Mouse (Mus musculus) left cerebral cortex, postnatal 10 days (tissue): Measurements from ENCODE around the gene Tpcn1. TPM values are rescaled to one million over a fixed set of nuclear protein-coding genes. Genes with fewer than 3 reads are reported as not detected.
A peak's percentile ranks its signal among the peaks of the same experiment; 100 is the strongest.

Experiments used
- DNase-seq, 2 experiments: peaks; one replicate each; pipeline ENCODE4 v3.0.0; 2021 to 2022; ENCODE audit warnings: low spot score in 2 of 2, mixed read lengths in 1 of 2; ENCODE audit errors: extremely low spot score in 1 of 2
- intact Hi-C: fragments of 180-260 bp; cut with DNase I; formaldehyde crosslinking; loops from one replicate; pipeline ENCODE4 v1.15.1; 2025
- total RNA-seq, 2 experiments: library from RNA; stranded (reverse); gene quantifications; 2 replicates each; pipeline ENCODE4 v1.2.3; 2021

The Tpcn1 gene
- 10 to 100 TPM; 39.2 to 45.2 TPM for total RNA-seq

GRCm38 (mm10) chr5:120588569-120589094 is at the start of gene Tpcn1, which contains the start of gene Iqcd:
Gene Tpcn1, minus strand, starts transcription at chr5:120588673.
Gene Iqcd, plus strand, starts transcription at chr5:120589016.
- peak; percentile 99 to 100 for DNase-seq
- intact Hi-C loops: no loop called here

DNA sequence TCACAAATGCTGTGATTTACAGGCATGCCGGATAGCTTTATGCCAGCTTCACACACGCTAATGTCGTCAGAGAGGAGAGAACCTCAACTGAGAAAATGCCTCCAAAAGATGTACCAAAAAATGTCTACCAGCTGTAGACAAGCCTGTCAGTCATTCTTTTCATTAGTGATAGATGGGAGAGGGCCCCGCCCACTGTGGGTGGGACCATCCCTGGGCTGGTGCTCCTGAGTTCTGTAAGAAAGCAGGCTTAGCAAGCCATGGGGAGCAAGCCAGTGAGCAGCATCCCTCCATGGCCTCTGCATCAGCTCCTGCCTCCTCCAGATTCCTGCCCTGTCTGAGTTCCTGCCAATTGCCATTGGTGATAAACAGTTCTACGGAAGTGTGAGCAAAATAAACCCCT is 47.2 kb upstream of the Tpcn1 start:
- intact Hi-C loops: no loop called here
- no peak for DNase-seq

DNA sequence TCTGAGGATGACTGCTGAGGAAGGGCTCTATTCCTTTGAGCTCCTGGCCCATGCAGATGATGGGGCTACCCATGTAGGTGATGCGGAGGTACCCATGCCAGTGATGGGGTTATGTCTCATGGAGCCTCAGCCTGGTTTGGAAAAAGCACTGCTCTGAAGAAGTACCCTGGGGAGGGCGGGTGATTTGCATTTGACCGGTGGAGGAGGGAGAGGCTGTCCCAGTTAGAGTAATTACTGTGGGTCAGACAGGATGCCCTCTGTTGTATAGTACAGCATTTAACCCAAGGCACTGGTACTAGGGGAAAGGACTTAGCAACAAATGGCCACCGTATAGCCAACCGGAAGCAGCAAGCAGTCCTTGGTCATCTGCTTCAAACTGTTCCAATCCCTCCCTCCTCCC is 46.4 kb upstream of the Tpcn1 start:
- intact Hi-C loops: no loop called here
- DNase-seq: no peak

DNA sequence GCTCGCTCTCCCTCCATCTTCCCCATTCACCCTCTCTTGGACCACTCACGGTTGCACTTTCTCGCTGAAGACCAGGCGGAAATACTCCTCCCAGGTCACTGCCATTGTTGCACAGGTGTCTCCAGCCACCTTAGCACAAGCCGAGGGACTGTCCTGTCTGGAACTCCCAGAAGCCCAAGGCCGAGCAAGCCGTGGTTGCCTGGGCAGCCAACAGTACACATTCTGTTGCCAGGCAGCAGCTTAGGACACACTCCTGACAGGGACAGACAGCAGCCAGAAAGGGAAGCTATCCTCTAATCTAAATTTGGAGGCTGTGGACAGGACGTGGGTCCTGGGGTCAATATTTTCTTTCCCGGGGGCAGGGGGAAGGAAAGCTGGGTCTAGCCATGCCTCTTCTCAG is 45.7 kb upstream of the Tpcn1 start, which contains the start of gene Cfap73:
Cfap73 (minus strand) TSS at position 105 of the 400 bp plus-strand sequence.
- intact Hi-C loops: no loop called here
- DNase-seq: no peak

GRCm38 (mm10) chr5:120631892-120632291 is 43.4 kb upstream of the Tpcn1 start:
- DNase-seq: no peak
- intact Hi-C loops: no loop called here

DNA sequence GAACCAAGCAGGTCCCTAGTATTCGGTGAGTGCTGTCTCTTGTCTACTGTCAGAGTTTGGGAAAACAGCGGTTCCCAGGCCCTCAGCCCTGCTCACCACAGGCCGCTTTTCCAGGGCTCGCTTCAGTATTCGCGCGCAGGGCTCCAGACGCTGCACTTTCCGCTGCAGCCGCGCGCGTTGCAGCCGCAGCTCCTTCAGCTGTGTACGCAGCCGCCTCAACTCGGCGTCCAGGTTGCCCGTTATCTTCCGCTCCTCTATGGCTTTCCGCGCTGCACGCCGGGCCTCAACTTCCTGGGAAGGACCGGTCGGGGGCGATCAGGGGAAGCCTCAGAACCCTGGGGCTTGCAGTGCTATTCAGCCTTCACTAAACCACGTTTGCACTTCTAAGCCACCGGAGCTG is 42.7 kb upstream of the Tpcn1 start:
- intact Hi-C loops: no loop called here
- no peak for DNase-seq

DNA sequence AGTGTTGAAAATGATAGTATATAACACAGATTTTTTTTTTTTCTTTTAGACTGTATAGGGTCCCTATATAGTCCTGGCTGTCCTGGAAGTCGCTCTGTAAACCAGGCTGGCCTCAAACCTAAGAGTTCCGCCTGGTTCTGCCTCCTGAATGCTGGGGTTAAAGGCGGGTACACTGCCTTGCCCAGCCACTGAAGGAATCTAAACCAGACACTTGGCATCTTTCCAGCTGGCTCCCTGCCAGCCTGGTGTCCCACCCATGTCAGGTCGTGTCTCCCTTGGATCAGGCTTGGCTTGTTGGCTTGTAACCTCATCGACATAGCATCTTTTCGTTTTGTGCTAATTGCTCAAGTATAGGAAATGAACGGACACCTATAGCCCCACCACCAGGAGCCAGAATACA is 40.2 kb upstream of the Tpcn1 start:
- DNase-seq: peak in 1 of 2 experiments; percentile 63
- intact Hi-C loops: no loop called here

GRCm38 (mm10) chr5:120627515-120628300 is 39.2 kb upstream of the Tpcn1 start:
- no peak for DNase-seq
- intact Hi-C loops: no loop called here

DNA sequence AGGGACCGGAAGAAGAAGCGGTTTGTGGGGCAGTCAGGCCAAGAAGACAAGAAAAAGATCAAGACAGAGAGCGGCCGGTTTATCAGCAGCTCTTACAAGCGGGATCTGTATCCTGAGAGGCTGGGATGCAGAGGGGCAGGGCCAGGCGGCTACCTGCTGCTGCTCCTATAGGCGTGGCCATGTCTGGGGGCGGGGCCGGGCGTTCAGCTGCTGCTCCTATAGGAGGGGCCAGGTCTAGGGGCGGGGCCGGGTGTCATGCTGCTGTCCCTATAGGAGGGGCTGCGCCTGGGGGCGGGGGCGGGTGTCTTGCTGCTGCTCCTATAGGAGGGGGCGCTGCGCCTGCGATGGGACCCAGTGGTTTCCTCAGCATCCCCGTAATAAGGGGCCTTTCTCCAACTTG is 37.9 kb upstream of the Tpcn1 start:
- DNase-seq: peak in 1 of 2 experiments; percentile 70
- intact Hi-C loops: no loop called here

- intact Hi-C loops: loop anchor here (5.0 kb wide), 1 partner anchor 123 kb away; the partner anchor contains the start of gene Oas2
- no peak for DNase-seq
Measured at GRCm38 (mm10) chr5:120624427-120624826, 36.0 kb upstream of the Tpcn1 start.

DNA sequence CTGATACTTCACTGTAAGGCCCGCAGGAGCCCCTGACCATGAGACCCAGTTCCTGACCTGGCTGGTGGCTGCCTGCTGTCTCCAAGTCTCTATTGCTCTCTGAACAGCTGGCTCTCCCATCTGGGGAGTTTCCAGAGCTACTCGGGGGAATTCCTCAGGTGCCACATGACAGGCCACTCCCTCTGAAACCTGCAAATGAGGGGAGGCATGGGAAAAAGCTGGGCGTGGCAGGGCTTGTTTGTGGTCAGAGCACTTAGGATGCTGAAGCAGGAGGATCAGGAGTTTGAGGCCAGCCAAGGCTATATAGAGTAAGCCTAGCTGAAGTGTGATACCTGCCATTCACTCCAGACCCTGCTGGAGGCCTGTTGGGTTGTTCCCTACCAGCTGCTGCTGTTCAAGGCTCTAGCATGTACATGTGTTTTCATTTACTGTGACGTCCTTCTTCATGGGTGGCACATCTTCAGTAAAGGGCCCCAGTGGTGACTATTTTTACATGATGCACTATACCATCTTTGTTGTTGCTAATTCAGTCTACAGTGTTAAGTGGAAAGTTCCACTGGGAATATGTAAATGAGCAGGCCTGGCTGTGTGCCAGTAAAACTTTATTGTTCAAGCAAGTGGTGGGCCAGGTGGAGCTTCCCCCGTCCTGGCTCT is 33.9 kb upstream of the Tpcn1 start:
- peak in 1 of 2 experiments; percentile 58 for DNase-seq
- intact Hi-C loops: loop anchor here (5.0 kb wide), 1 partner anchor 125 kb away; the partner anchor contains the start of gene Oas2

- DNase-seq: no peak
- intact Hi-C loops: loop anchor here (2.0 to 5.0 kb wide), 4 partner anchors 27 to 125 kb away; partner anchors contain the start of genes Oas2 and Rasal1
Measured at GRCm38 (mm10) chr5:120621846-120622197, 33.3 kb upstream of the Tpcn1 start.

GRCm38 (mm10) chr5:120621078-120621765 is 32.7 kb upstream of the Tpcn1 start:
- intact Hi-C loops: loop anchor here (2.0 to 5.0 kb wide), 4 partner anchors 28 to 126 kb away; partner anchors contain the start of genes Oas2 and Rasal1
- no peak for DNase-seq

GRCm38 (mm10) chr5:120620375-120621077 is 32.1 kb upstream of the Tpcn1 start:
- peak; percentile 82 to 83 for DNase-seq
- intact Hi-C loops: loop anchor here (2.0 to 5.0 kb wide), 4 partner anchors 28 to 127 kb away; partner anchors contain the start of genes Oas2 and Rasal1

DNA sequence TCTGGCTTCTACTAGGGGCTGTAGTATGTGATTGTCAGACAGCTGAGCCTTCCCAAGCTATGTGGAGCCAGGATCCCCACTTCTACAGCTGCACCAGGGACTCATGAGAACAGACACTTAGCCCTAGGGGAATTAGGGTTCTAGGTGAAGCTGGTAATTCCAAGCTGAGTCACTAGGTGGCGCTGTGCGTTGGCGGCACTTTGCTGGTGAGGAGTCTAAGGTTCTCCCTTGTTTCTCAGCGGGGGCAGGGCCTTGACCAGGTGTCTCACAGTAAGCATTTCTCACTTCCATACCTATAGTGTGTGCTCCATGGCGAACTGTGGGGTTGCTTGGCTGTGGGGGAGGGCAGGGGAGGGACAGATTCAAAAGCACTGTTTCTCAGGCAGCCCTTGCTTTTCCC is 30.7 kb upstream of the Tpcn1 start:
- intact Hi-C loops: no loop called here
- peak in 1 of 2 experiments; percentile 78 for DNase-seq

GRCm38 (mm10) chr5:120618778-120619177 is 30.3 kb upstream of the Tpcn1 start:
- DNase-seq: no peak
- intact Hi-C loops: no loop called here

DNA sequence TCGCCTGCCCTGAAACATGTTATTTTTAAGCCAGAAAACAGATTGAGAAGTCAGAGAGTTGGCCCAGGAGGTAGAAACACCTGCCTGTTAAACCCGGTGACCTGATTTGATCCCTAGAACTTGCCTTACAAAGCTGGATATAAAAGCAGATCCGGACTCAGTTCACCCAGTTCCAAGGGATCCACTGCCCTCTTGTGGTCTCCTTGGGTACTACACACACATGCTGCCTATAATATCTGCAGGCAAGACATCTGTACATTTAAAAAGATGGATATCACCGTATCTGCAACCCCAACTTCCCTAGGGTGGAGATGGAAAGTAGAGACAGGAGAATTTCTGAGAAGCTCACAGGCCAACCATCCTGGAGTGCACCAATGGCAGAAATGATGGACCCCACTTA is 27.4 kb upstream of the Tpcn1 start:
- intact Hi-C loops: no loop called here
- DNase-seq: peak in 1 of 2 experiments; percentile 55

DNA sequence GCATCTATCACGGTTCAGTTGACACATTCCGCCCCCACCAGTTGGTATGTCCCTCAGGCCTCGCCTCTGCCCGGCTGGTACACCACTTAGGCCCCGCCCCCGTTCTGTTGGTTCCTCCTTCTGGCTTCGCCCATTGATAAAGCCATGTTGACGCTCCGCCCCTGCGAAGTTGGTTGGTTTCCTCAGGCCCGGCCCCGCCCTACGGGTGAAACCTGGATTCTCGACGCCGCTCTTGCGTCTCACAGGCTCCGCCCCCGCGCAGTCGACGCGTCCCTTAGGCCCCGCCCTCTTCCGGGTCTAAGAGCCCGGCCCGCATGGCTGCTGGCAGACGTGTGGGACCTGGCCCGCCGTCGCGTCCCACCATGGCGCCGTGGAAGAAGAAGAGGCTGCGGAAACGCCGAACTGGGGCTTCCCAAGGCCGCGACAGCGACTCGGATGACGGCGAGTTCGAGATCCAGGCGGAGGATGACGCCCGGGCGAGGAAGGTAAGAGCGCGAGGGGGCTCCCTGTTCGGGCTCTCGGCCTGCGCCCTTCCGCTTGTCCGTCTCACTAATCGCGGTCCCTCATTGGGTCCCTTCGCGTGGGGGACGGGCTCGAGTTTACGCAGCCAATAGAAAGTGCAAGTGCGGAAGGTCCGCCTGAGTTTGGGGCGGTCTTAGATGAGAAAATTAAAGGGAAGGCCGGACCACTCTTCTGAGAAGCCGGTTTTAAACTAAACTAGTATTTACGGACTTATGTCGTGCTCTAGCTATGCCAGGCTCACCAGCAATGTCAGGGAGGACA is 24.5 kb upstream of the Tpcn1 start:
- intact Hi-C loops: no loop called here
- DNase-seq: peak; percentile 100
